Mouse (Mus musculus) embryonic facial prominence, embryonic 13.5 days (tissue): ENCODE measurements around the gene Macf1. TPM values are rescaled to one million over a fixed set of nuclear protein-coding genes. Genes with fewer than 3 reads are reported as not detected.

Source experiments
- ATAC-seq: fragments of 200-750 bp; cut with Nextera tagmentation; 2 replicates; pipeline ENCODE4 v1.8.0; 2017; ENCODE audit warnings: low read depth; ENCODE audit not compliant: insufficient number of reproducible peaks, insufficient read depth, low FRiP score, low TSS enrichment
- H3K27ac ChIP-seq: fragments of 300-500 bp; sonication (generic); 2 replicates; pipeline ENCODE4 v1.5.1; 2015; ENCODE audit warnings: moderate library complexity, mild to moderate bottlenecking, inconsistent platforms
- H3K27me3 ChIP-seq: fragments of 300-500 bp; sonication (generic); 2 replicates; pipeline ENCODE4 v1.6.1; 2015; ENCODE audit warnings: mild to moderate bottlenecking, inconsistent platforms
- H3K36me3 ChIP-seq: fragments of 300-500 bp; sonication (generic); 2 replicates; pipeline ENCODE4 v1.6.1; 2015; ENCODE audit warnings: mild to moderate bottlenecking, inconsistent platforms
- H3K4me1 ChIP-seq: fragments of 300-500 bp; sonication (generic); 2 replicates; pipeline ENCODE4 v1.6.1; 2015; ENCODE audit warnings: inconsistent platforms
- H3K4me2 ChIP-seq: fragments of 300-500 bp; sonication (generic); 2 replicates; pipeline ENCODE4 v1.6.1; 2015; ENCODE audit warnings: moderate library complexity, mild to moderate bottlenecking, inconsistent platforms
- H3K4me3 ChIP-seq: fragments of 300-500 bp; sonication (generic); 2 replicates; pipeline ENCODE4 v1.5.1; 2015; ENCODE audit warnings: mild to moderate bottlenecking, inconsistent platforms
- H3K9ac ChIP-seq: fragments of 300-500 bp; sonication (generic); 2 replicates; pipeline ENCODE4 v1.6.1; 2015; ENCODE audit warnings: mild to moderate bottlenecking, inconsistent platforms
- H3K9me3 ChIP-seq: fragments of 300-500 bp; sonication (generic); 2 replicates; pipeline ENCODE4 v1.6.1; 2016; ENCODE audit warnings: inconsistent platforms
- WGBS: fragments of 180-500 bp; shearing (Covaris S2); methylation state at CpG from one replicate; pipeline ENCODE4 v1.1.7; 2015; ENCODE audit warnings: mixed read lengths; 5-methylcytosine and 5-hydroxymethylcytosine counted together
- polyA plus RNA-seq: library from polyadenylated mRNA; unstranded; fragments of >200 nt; fragmentation: Nextera tagmentation; extraction: Ambion mirVana; gene quantifications from 2 replicates; pipeline ENCODE4 v1.2.1, GENCODE M21; 2015

Macf1 gene
- polyA plus RNA-seq, 1 experiment from 2014 or later, result 46.3 TPM

DNA sequence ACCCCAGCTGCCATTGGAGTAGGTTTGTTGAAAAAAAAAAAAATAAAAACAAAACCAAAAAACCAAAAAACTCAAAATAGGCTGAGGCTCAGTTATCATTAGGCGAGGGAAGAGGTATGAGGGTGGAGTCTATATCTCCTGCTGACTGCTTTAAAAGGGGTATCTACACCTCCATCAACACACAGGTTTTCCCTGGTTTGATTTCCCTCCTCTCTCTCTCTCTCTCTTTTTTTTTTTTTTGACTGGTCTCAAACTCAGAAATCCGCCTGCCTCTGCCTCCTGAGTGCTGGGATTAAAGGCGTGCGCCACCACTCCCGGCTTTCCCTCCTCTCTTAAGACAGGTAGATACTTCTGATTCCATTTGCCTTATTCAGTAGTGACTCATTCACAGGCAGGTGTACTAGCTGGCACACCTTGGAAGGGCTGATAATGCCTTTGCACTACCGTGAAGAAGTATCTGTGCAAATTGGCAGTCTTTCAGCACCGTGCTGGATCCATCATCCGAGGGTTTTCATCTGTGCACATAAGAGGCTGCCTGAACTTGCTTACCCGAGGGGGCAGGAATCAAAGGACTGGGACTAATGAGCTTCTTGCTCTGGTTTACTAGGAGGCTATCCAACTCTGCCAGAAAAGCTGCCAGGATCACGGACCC is 257.6 kb downstream of the Macf1 start:
- no peak for ATAC-seq
- Histone ChIP-seq H3K9ac (no peak overlapping the region), H3K27ac (no peak overlapping the region), H3K9me3 (no peaks in the 10 kb centered on the region), H3K4me2 (no peak overlapping the region), H3K4me3 (no peak overlapping the region), H3K4me1 (peaks cover 3% of the 10 kb centered on the region; the same call in 1 of the 2 replicates), H3K36me3 (peaks cover 24% of the 10 kb centered on the region), H3K27me3 (no peaks in the 10 kb centered on the region)
- WGBS, result 89% methylated on average over 10 of the region's 10 CpGs

DNA sequence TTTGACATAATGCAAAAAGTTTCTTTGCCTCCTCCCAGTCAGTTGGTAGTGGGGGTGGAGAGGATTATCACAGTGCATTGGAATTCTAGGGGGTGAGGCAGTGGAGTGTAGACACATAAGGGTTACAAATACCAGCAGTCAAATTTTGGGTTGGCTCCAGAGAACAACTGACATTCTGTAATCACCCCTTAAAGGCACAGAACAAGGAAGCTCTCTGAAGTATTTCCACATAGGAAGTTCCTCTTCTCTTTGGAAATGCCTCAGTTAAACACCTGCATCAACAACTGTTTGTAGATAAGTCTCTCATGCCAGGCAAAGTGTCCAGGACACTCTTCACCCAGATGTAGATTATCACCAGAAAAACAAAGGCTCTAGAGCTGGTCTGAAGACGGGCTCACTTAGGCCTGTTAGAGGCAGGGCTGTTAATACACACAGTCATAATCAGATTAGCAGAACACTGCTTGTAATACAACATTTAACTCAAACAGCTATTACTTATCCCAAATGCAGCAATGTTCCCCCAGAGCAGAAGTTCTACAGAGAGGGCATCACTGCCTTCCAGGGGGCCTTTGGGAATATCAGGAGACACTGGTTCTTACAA is 258.4 kb downstream of the Macf1 start:
- ATAC-seq, result no peak
- no peak overlapping the region for H3K9ac ChIP-seq
- no peak overlapping the region for H3K4me3 ChIP-seq
- H3K27me3 ChIP-seq, result no peaks in the 10 kb centered on the region
- H3K36me3 ChIP-seq, result peaks cover 24% of the 10 kb centered on the region
- peaks cover 3% of the 10 kb centered on the region; the same call in 1 of the 2 replicates for H3K4me1 ChIP-seq
- no peaks in the 10 kb centered on the region for H3K9me3 ChIP-seq
- no peak overlapping the region for H3K27ac ChIP-seq
- WGBS, result 55% methylated on average over 1 of the region's 1 CpGs
- no peak overlapping the region for H3K4me2 ChIP-seq

DNA sequence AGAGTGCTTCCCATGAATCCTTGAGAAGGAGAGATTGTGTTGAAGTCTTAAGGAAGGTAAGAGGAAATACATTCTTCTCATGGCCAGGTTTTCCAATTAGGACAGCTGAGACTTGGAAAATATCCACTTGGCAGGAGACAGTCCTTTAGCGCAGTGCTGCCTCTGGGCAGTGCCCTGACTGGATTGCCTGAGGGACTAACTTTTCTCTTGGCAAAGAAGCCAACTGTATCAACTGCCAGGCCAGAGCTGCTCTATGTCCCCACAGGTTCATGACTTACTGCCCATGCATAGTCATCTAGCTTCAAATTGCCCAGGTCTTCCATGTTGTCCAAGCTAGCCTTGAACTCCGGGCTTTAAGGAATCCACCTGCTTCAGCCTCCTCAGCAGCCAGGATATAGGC is 260.1 kb downstream of the Macf1 start:
- Histone ChIP-seq H3K36me3 (peaks cover 18% of the 10 kb centered on the region), H3K4me1 (peaks cover 3% of the 10 kb centered on the region; the same call in 1 of the 2 replicates), H3K9me3 (no peaks in the 10 kb centered on the region), H3K4me3 (no peak overlapping the region), H3K9ac (no peak overlapping the region), H3K27me3 (no peaks in the 10 kb centered on the region), H3K4me2 (no peak overlapping the region), H3K27ac (no peak overlapping the region)
- ATAC-seq, result no peak
- WGBS, result 93% methylated on average over 2 of the region's 2 CpGs

DNA sequence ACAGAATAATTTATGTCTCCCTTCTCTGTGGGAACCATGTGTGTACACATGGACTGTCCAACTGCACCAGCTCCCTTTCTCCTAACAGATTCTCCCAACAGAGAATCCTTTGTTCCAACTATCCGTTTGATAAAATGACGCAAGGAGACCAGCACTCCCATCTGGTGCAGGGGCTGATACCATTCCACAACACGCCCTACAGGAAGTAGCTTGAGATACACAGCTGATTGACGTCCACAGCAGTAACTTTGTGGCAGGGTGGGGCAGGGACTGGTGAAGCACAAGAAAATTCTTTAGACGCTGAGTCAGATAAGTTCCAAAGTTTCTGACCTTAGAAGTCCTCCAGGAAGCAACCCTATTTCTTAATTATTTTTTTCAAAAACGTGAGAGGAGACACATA is 261.3 kb downstream of the Macf1 start:
- no peak for ATAC-seq
- Histone ChIP-seq H3K4me2 (no peak overlapping the region), H3K27ac (no peak overlapping the region), H3K9me3 (no peaks in the 10 kb centered on the region), H3K9ac (no peak overlapping the region), H3K27me3 (no peaks in the 10 kb centered on the region), H3K4me1 (peaks cover 3% of the 10 kb centered on the region; the same call in 1 of the 2 replicates), H3K36me3 (peaks cover 17% of the 10 kb centered on the region), H3K4me3 (no peak overlapping the region)
- 47% methylated on average over 6 of the region's 6 CpGs for WGBS

DNA sequence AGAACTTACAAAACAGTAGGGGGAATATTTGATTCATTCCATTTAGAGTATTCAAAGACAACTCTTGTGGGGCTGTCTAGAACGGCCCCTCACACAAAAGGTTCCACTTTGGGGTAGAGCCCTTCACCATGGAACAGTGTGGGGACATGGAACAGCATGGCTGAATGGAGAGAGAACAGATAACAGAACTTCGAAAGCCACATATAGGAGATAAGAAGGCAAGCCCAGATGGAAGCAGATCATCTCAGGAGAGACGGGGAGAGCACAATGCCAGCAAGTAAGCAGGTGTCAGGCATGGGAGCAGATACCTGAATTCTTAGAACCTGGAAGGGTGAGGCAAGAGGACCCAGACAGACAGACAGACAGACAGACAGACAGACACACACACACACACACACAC is 266.1 kb downstream of the Macf1 start:
- Histone ChIP-seq H3K4me2 (no peak overlapping the region), H3K27ac (no peak overlapping the region), H3K9ac (no peak overlapping the region), H3K36me3 (no peaks in the 10 kb centered on the region), H3K4me1 (peaks cover 12% of the 10 kb centered on the region), H3K27me3 (no peaks in the 10 kb centered on the region), H3K4me3 (no peak overlapping the region), H3K9me3 (no peaks in the 10 kb centered on the region)
- no peak for ATAC-seq
- WGBS, result 93% methylated on average over 3 of the region's 3 CpGs

DNA sequence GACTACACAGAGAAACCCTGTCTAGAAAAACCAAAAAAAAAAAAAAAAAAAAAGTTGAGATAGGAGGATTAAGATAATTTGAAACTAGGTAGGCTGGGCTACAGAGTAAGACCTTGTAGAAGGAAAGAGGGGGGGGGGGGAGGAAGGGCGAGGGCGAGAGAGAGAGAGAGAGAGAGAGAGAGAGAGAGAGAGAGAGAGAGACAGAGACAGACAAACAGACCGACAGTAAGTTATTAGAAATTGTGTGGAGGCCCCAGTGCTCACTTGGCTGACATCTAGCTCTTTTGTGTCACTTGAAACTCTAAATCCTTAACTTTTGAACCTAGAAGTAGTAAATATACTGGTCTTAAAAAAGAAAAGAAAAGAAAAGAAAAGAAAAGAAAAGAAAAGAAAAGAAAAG is 266.7 kb downstream of the Macf1 start:
- no peak overlapping the region for H3K27ac ChIP-seq
- H3K27me3 ChIP-seq, result no peaks in the 10 kb centered on the region
- no peak overlapping the region for H3K9ac ChIP-seq
- no peaks in the 10 kb centered on the region for H3K36me3 ChIP-seq
- peaks cover 17% of the 10 kb centered on the region for H3K4me1 ChIP-seq
- 83% methylated on average over 1 of the region's 3 CpGs for WGBS
- no peak overlapping the region for H3K4me3 ChIP-seq
- no peak for ATAC-seq
- H3K4me2 ChIP-seq, result no peak overlapping the region
- H3K9me3 ChIP-seq, result no peaks in the 10 kb centered on the region

DNA sequence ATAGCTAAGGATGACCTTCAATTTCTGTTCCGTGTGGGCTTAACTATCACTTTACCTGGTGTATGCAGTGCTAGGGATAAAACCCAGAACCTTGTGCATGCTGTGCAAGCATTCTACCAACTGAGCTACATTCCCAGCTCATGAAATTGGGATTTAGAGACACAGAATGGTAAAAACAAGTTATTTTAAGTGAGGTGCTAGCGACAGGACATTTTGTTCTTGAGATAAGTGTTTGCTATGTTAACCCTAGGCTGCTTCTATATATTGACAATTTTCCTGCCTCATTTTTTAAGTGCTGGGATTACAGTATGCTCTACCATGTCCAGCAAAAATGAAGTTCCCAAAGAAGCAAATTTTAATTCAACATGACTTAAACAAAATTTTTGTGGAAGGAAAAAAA is 267.3 kb downstream of the Macf1 start:
- H3K27ac ChIP-seq, result no peak overlapping the region
- no peaks in the 10 kb centered on the region for H3K9me3 ChIP-seq
- WGBS, result 88% methylated on average over 2 of the region's 2 CpGs
- no peaks in the 10 kb centered on the region for H3K36me3 ChIP-seq
- peaks cover 22% of the 10 kb centered on the region for H3K4me1 ChIP-seq
- H3K4me2 ChIP-seq, result no peak overlapping the region
- H3K9ac ChIP-seq, result no peak overlapping the region
- ATAC-seq, result no peak
- no peaks in the 10 kb centered on the region for H3K27me3 ChIP-seq
- H3K4me3 ChIP-seq, result no peak overlapping the region

DNA sequence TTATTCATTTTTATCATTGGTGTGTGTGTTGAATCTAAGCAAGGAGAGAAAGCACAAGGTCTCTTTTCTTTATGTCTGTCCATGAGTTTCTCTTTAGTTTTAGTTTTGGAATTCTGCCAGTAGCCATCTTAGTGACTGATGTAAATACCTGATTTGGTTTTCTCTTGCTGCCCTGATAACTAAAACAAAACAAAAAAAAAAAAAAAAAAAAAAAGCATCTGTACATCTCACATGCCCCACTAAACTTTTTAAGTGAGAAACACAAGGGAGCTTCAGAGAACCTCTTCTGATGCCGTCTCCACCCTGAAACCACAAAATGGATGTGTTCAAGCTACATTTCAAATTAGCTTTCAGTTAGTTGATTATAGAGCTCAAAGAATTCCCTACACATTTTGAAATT is 268.6 kb downstream of the Macf1 start:
- Histone ChIP-seq H3K9ac (no peak overlapping the region), H3K4me2 (no peak overlapping the region), H3K27me3 (no peaks in the 10 kb centered on the region), H3K4me1 (peaks cover 23% of the 10 kb centered on the region), H3K9me3 (no peaks in the 10 kb centered on the region), H3K36me3 (no peaks in the 10 kb centered on the region), H3K27ac (no peak overlapping the region), H3K4me3 (no peak overlapping the region)
- no peak for ATAC-seq
- 75% methylated on average over 1 of the region's 1 CpGs for WGBS

DNA sequence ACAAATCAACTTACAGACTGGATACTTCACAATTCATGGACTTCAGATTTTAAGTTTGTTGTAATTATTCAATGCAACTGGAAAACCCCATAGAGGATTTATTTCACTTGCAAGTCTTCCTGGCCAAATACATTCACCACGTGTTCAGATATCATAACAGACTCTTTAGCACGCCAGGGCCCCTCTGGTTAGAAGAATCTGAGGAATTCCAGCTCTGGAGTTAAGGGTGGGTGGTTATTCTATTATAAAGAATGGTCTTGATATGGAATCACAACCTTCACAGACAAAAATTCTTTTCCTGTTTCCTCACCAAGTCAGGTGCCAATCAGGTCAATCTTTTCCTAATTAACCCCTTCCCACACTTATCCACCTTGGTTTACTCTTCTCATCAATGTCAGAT is 270.3 kb downstream of the Macf1 start:
- Histone ChIP-seq H3K27me3 (no peaks in the 10 kb centered on the region), H3K4me3 (no peak overlapping the region), H3K27ac (no peak overlapping the region), H3K36me3 (peaks cover 13% of the 10 kb centered on the region; the same call in 1 of the 2 replicates), H3K4me2 (no peak overlapping the region), H3K9me3 (no peaks in the 10 kb centered on the region), H3K9ac (no peak overlapping the region), H3K4me1 (peaks cover 40% of the 10 kb centered on the region)
- WGBS, result 25% methylated on average over 2 of the region's 2 CpGs
- no peak for ATAC-seq

DNA sequence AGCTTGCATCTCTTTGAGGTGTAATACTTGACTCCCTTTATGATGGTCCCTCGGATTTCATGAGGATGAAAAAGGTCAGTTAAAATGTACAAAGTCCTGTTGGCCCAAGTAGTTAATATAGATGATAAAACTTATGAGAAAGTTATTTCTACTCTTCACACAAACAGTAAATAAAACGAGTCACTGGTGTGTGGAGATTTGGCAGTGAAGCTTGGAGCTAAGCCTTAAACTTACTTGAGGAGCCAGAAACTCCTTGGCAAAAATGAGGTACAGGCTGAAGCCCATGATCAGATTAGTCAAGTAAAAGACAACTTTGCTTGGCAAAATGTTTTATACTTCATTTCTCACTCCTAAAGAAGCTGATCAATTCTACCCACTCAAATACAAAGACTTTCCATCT is 271.2 kb downstream of the Macf1 start:
- Histone ChIP-seq H3K9ac (no peak overlapping the region), H3K36me3 (peaks cover 16% of the 10 kb centered on the region), H3K27ac (peak overlapping the region; percentile 93; the same call in 1 of the 2 replicates), H3K4me1 (peaks cover 49% of the 10 kb centered on the region), H3K9me3 (no peaks in the 10 kb centered on the region), H3K4me2 (peak overlapping the region; percentile 79), H3K27me3 (no peaks in the 10 kb centered on the region), H3K4me3 (no peak overlapping the region)
- WGBS, result 36% methylated on average over 2 of the region's 2 CpGs
- ATAC-seq, result no peak

DNA sequence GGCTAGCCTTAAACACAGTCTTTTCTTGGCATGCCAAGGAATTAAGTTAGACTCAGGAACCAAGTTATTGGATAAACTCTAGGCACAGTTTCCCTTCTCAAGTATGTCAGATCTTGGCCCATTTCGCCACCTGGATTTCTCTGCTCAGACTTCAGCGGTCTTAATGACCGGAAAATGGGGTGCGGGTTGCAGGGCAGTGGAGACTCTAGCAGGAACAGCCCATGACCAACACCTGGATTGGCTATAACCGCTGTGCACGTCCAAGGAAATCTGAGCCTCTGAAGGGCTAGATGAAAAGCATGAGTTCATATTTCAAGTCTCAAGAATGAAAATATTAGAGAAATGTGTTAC is 271.7 kb downstream of the Macf1 start:
- no peak for ATAC-seq
- H3K4me3 ChIP-seq, result peak overlapping the region; percentile 76
- peak overlapping the region; percentile 79 for H3K4me2 ChIP-seq
- no peaks in the 10 kb centered on the region for H3K27me3 ChIP-seq
- WGBS, result 2% methylated on average over 6 of the region's 6 CpGs
- peak overlapping the region; percentile 93 for H3K27ac ChIP-seq
- H3K9ac ChIP-seq, result peak overlapping the region; percentile 82
- H3K36me3 ChIP-seq, result peaks cover 21% of the 10 kb centered on the region
- no peaks in the 10 kb centered on the region for H3K9me3 ChIP-seq
- H3K4me1 ChIP-seq, result peaks cover 54% of the 10 kb centered on the region

DNA sequence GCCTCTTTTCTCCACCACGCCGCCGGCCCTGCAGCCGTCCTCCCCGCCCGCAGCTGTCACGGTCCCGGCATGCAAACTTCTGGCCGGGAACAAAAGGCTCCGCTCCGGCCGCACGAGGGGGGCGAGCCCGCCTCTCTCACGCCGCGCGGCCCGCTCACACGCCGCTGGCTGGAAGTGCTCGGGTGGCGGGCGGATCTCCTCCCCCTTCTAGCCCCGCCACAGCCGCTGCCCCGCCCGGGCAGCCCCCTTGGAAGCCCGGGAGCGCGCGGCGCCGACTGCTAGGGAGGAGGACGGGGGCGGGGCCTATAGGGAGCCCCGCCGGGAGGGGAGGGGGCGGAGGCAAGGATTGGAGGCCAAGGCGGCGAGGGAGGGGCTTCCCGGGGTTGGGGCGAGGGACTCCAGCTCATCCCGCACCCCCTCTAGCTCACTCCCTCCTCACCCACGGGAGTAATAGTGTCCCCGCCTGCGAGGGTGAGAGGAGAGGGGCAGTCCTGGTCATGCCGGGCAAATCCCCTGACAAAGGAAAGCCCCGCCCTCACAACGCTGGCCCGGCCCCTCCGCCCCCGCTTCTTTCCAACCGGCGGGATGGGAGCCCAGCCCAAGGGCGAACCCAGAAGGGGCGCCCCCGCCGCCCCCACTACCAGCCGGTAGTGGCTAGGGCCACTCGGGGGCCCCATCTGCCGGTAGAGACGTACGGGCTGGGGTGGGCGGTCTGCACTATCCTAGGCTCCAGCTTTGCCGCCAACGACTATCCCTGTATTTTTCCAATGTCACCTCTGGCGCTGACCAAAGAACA is 272.2 kb downstream of the Macf1 start:
- Histone ChIP-seq H3K4me3 (peak overlapping the region; percentile 76), H3K9ac (peak overlapping the region; percentile 82), H3K27me3 (no peaks in the 10 kb centered on the region), H3K4me1 (peaks cover 58% of the 10 kb centered on the region), H3K36me3 (peaks cover 23% of the 10 kb centered on the region), H3K4me2 (peak overlapping the region; percentile 79), H3K9me3 (no peaks in the 10 kb centered on the region), H3K27ac (peak overlapping the region; percentile 93)
- peak; percentile 95 for ATAC-seq
- under 1% methylated on average over 60 of the region's 69 CpGs for WGBS
